Comparison of ENCODE assay signal across 7 mouse cellular contexts in genomic region chr17:22035594-22035993, GRCm38 (mm10).
DNase-seq lines count a peak whose midpoint lies in the region; ATAC-seq and TF ChIP-seq lines count a peak whose summit lies in the region.
"Not testable (repeated sequence)": the region's sequence is repeated elsewhere in the genome, so short reads cannot be mapped to it uniquely, and the experiment has no call there.

No protein-coding gene starts in this region.

- H3K4me2 ChIP-seq in midbrain, postnatal 0 days (ENCODE audit: low read depth, low read length, poor library complexity, severe bottlenecking) = not testable (repeated sequence)

- H3K36me3 ChIP-seq in ES-Bruce4 (ENCODE audit: control insufficient read depth, insufficient read depth, low read length, poor library complexity, severe bottlenecking); liver, adult 2 months (ENCODE audit: control insufficient read depth, insufficient read depth, low read length); midbrain, postnatal 0 days (ENCODE audit: insufficient read depth, low read length): not testable (repeated sequence)

- H3K27me3 ChIP-seq in ES-Bruce4 (ENCODE audit: control insufficient read depth, insufficient read depth, low read length, poor library complexity, severe bottlenecking); liver, adult 2 months (ENCODE audit: control insufficient read depth, insufficient read depth, low read length); midbrain, postnatal 0 days (ENCODE audit: insufficient read depth, low read length): not testable (repeated sequence)

- peak; percentile 29 for DNase-seq in adrenal gland, postnatal 10 days
- not testable (repeated sequence) for DNase-seq in gastrocnemius, adult 2 months
- peak; percentile 7 for DNase-seq in kidney, adult 11 months
- peak; percentile 14 for DNase-seq in layer of hippocampus, adult 11-12 months (ENCODE audit: low spot score)
- DNase-seq in liver, adult 2 months (ENCODE audit: extremely low read depth, low read depth, low spot score) = peak; percentile 4
- peak; percentile 0 for DNase-seq in midbrain, postnatal 0 days (ENCODE audit: low spot score)

- peak; percentile 26 for TF ChIP-seq CTCF in ES-Bruce4 (IDR thresholded peaks at IDR 0.05; ENCODE audit: low read depth, low read length)
- TF ChIP-seq CTCF in gastrocnemius, adult 2 months (IDR thresholded peaks at IDR 0.05) = peak; percentile 57
- peak; percentile 40 for TF ChIP-seq CTCF in liver, adult 2 months (IDR thresholded peaks at IDR 0.05; ENCODE audit: low read depth, low read length)
- TF ChIP-seq CTCF in midbrain, postnatal 0 days (IDR thresholded peaks at IDR 0.05) = peak; percentile 42; the same call in 1 of the 2 replicates

- not testable (repeated sequence) for ATAC-seq in midbrain, postnatal 0 days (ENCODE audit: low FRiP score)

- not testable (repeated sequence) for H3K79me2 ChIP-seq in liver, adult 2 months (ENCODE audit: control insufficient read depth, insufficient read depth, low read length)

- not testable (repeated sequence) for TF ChIP-seq EP300 in ES-Bruce4 (IDR thresholded peaks at IDR 0.05; ENCODE audit: insufficient read depth, low read depth, low read length)

- TF ChIP-seq POLR2A in ES-Bruce4 (IDR thresholded peaks at IDR 0.05; ENCODE audit: insufficient read depth, low read length); liver, adult 2 months (IDR thresholded peaks at IDR 0.05; ENCODE audit: extremely low read depth, insufficient read depth, low read length): not testable (repeated sequence)

- H3K4me3 ChIP-seq in ES-Bruce4 (ENCODE audit: low read depth, low read length); gastrocnemius, adult 2 months; liver, adult 2 months (ENCODE audit: insufficient read depth, low read depth, low read length); midbrain, postnatal 0 days (ENCODE audit: low read depth, low read length): not testable (repeated sequence)

- not testable (repeated sequence) for H3K9ac ChIP-seq in ES-Bruce4 (ENCODE audit: low read depth, poor library complexity, severe bottlenecking); liver, adult 2 months (ENCODE audit: low read depth, low read length); midbrain, postnatal 0 days (replicated peaks; ENCODE audit: low read length, poor library complexity, severe bottlenecking)

- H3K9me3 ChIP-seq in ES-Bruce4 (replicated peaks; ENCODE audit: control insufficient read depth, insufficient read depth, low read length, poor library complexity, severe bottlenecking); midbrain, postnatal 0 days (ENCODE audit: low read length): not testable (repeated sequence)

- 53% methylated on average over 1 of the region's 1 CpGs for WGBS in liver, adult 2 months
- WGBS in midbrain, postnatal 0 days = 29% methylated on average over 1 of the region's 1 CpGs

- intact Hi-C loops in gastrocnemius, adult 2 months (cut with DNase I) = not testable (repeated sequence)

- H3K4me1 ChIP-seq in ES-Bruce4 (ENCODE audit: control insufficient read depth, insufficient read depth, low read length); liver, adult 2 months (ENCODE audit: control insufficient read depth, insufficient read depth, low read length); midbrain, postnatal 0 days (ENCODE audit: insufficient read depth, low read length): not testable (repeated sequence)

- H3K27ac ChIP-seq in ES-Bruce4 (ENCODE audit: insufficient read depth, low read length); gastrocnemius, adult 2 months; liver, adult 2 months (replicated peaks; ENCODE audit: insufficient read depth, low read depth, low read length); midbrain, postnatal 0 days (ENCODE audit: low read depth, low read length): not testable (repeated sequence)
